7 mouse cellular contexts compared by ENCODE assay signal in genomic region chr10:18370475-18371286, GRCm38 (mm10). TPM values are rescaled to one million over a fixed set of nuclear protein-coding genes. Genes with fewer than 3 reads are reported as not detected.
DNase-seq lines count a peak whose midpoint lies in the region; ATAC-seq lines count a peak whose summit lies in the region.

No protein-coding gene starts in this region.

- no peaks in the 10 kb centered on the region for H3K9me3 ChIP-seq in kidney, embryonic 14.5 days (ENCODE audit: control insufficient read depth, low read length)
- no peaks in the 10 kb centered on the region for H3K9me3 ChIP-seq in midbrain, embryonic 13.5 days

- H3K4me1 ChIP-seq in kidney, embryonic 14.5 days (ENCODE audit: control insufficient read depth, insufficient read depth, low read length), result peaks cover 10% of the 10 kb centered on the region; the same call in 1 of the 2 replicates
- peaks cover 26% of the 10 kb centered on the region for H3K4me1 ChIP-seq in midbrain, embryonic 13.5 days (replicated peaks)

- no peaks in the 10 kb centered on the region for H3K27me3 ChIP-seq in kidney, embryonic 14.5 days (ENCODE audit: control insufficient read depth, insufficient read depth, low read length)
- peaks cover 19% of the 10 kb centered on the region; the same call in 1 of the 2 replicates for H3K27me3 ChIP-seq in midbrain, embryonic 13.5 days

- DNase-seq in R1 (ENCODE audit: low read depth, low spot score), result peak; percentile 55
- DNase-seq in embryo, embryonic 11 days, result peak; percentile 51
- no peak for DNase-seq in cerebellum, postnatal 14 days
- no peak for DNase-seq in right cerebral cortex, adult 2 months (ENCODE audit: low spot score in 2 of 2)
- DNase-seq in ovary, postnatal 10 days (ENCODE audit: low spot score), result no peak

- 23% methylated on average over 17 of the region's 17 CpGs for WGBS in kidney, embryonic 14.5 days
- 11% methylated on average over 17 of the region's 17 CpGs for WGBS in midbrain, embryonic 13.5 days

- H3K27ac ChIP-seq in kidney, embryonic 14.5 days (ENCODE audit: low read depth, low read length), result 0 out of 2 replicates have a peak overlapping the region, but pooled peaks have one; percentile 11
- no peak overlapping the region for H3K27ac ChIP-seq in midbrain, embryonic 13.5 days

- H3K4me3 ChIP-seq in kidney, embryonic 14.5 days (ENCODE audit: low read length), result no peak overlapping the region
- no peak overlapping the region for H3K4me3 ChIP-seq in midbrain, embryonic 13.5 days (replicated peaks)

- H3K4me2 ChIP-seq in kidney, embryonic 14.5 days (replicated peaks; ENCODE audit: low read depth, low read length), result peak overlapping the region; percentile 5; the same call in 1 of the 2 replicates
- H3K4me2 ChIP-seq in midbrain, embryonic 13.5 days (replicated peaks), result no peak overlapping the region

- H3K36me3 ChIP-seq in kidney, embryonic 14.5 days (ENCODE audit: control insufficient read depth, insufficient read depth, low read length), result no peaks in the 10 kb centered on the region
- no peaks in the 10 kb centered on the region for H3K36me3 ChIP-seq in midbrain, embryonic 13.5 days

- no peak overlapping the region for H3K9ac ChIP-seq in kidney, embryonic 14.5 days (ENCODE audit: low read depth, low read length)
- H3K9ac ChIP-seq in midbrain, embryonic 13.5 days (replicated peaks), result peak overlapping the region; percentile 10; the same call in 1 of the 2 replicates

- peak; percentile 88 for ATAC-seq in kidney, embryonic 14.5 days (ENCODE audit: low FRiP score, low TSS enrichment)
- peak; percentile 53; the same call in 1 of the 2 replicates for ATAC-seq in midbrain, embryonic 13.5 days

RNA-seq across cellular contexts. Expression of gene Nhsl1, which starts 51.9 kb away (rescaled TPM):
- 9.8 and 11.9 TPM in 2 replicates for polyA plus RNA-seq in kidney, embryonic 14.5 days (2014; fragmentation: Nextera tagmentation; extraction: Ambion mirVana)
- 14.3 TPM in 2 replicates for polyA plus RNA-seq in midbrain, embryonic 13.5 days (2015; fragmentation: Nextera tagmentation; extraction: Ambion mirVana)

Comparison
In these comparisons a context has a peak if more than half of its experiments do, and no peak if none do; other contexts are left out.
1. DNase-seq: peak in R1 (single experiment) and embryo, embryonic 11 days (single experiment); none in cerebellum, postnatal 14 days (0 of 2), right cerebral cortex, adult 2 months (0 of 2) and ovary, postnatal 10 days (single experiment).